Mouse (Mus musculus): ENCODE results near the gene Akap9.
A peak's percentile ranks its signal among the peaks of the same experiment; 100 is the strongest.
"Not testable (repeated sequence)": the region's sequence is repeated elsewhere in the genome, so short reads cannot be mapped to it uniquely, and the experiment has no call there.

Akap9 gene

DNA sequence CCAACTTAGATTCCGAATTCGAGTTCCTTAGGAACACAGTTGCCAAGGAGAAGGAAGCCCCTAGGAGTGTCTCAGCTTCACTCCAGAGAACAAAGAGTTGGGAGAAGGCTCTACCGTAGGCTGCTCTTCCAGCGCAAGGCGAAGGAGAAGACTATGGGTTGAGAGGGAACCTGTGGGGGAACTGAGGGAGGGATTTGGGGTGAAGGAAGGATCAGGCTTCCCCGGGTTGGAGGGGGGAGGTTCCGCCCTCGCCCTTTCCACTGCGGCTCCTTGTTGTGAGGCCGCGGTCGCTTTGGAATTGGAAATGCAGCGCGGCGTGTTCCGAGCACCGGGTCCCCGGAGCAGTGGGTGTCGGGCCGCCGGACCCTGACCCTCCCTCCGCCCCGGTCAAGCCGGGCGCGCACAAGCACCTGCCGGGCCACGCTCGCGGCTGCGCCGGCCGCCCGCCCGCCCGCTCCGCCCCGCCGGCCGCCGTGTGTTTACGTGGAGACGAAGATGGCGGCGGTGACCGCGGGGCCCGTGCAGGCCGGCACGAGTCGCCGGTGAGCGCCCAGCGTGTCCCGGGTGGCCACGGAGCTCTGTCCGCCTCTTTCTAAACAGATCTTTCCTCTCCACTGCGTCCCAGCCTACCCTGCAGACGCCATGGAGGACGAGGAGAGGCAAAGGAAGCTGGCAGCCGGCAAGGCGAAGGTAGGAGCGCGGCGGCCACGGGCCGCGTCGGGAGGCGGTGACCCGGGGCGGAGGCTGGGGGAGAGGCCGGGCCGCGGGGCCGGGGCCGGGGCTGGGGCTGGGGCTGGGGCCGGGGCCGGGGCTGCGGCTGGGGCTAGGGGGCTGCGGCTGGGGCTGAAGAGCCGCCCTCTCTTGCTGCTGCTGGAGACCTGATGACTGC is at the start of gene Akap9:
Akap9 (plus strand) TSS at position 254 of the 889 bp plus-strand sequence.
- peak; percentile 33 for DNase-seq

DNA sequence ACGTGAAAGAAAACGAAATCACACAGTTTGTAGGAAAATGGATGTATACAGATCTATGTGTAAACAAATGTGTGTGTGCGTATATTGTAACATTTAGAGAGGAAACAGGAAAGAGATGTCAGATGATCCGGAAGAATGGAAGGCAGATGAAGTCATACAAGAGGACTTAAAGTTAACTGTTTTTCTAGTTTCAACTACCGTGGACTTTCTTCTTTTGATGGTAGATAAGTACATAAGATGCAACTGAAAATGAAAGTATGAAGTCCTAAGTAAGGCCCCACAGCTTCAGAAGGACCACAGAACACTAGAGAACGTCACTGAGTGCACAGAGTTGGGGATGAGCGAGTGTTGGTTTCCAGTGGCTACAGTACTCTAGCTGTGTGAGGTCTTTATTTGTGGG is 41.0 kb upstream of the Akap9 start:
- not testable (repeated sequence) for DNase-seq

DNA sequence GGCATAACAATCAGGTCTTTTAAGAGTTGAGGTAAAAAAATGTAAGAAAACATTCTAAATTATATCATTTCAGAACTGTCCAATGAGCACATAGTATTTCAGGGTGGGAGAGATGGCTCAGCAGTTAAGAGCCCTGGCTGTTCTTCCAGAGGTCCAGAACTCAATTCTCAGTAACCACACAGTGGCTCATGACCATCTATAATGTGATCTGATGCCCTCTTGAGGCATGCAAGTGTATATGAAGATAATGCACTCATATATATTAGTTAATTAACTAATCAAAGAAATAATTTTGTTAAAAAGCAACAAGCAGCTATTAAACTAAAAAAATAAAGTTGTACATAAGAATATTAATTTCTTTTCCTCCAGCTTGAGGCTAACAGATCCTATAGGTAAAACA is 38.7 kb upstream of the Akap9 start:
- no peak for DNase-seq

DNA sequence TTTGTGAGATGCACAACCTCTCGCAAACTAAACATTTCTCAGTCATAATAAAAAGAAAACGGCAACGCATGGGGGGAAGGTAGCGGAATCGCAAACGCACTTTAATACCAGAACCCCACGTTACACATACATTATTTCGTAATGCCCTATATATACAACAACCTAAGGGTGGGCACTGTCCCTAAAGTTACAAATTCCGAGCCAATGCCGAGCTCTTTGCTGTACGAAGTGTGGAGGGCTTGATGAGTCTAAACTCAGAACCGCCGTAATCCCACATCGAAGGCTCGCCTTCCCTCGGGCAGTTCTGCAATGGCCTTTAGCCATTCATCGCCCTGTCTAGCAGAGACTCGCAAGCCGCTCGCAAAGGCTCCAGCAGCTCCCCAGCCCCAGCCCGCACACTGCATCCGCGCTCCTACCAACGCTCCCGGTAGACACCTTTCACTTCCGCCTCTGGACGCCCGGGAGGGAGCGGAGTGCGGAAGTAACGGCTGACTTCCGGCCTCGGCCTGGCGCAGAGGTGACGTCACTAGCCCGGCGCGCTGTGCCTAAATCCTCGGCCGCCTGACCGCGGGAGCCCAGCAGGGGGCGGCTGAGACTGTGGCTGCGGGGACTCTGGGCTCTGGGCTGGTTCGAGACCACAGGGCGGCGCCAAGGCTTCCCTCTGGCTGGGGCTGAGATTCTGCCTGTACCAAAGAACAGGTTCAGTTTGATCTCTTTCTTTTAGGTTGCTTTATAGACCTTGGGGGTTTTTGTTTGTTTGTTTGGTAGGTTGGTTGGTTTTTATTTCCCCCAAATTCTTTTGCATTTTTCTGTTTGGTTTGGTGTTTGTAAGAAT is 34.2 kb upstream of the Akap9 start, which contains the start of gene Mterf1a:
Mterf1a (minus strand) TSS at position 475 of the 835 bp plus-strand sequence.
- DNase-seq, result peak; percentile 28

DNA sequence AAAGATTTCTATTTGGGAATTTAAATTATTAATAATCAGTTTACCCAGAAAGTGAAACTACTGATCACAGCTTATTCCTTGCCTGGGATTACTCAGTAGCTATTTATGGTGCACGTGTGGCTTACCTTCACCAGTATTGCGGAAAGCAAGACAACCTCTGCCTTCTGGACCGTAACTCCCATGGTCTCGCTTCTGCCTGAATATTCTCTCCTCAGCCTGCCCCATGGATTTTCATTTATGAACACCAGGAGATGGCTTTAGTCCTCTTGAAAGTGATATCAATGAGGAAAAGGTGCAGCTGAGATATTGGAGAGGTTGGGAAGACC is 33.6 kb upstream of the Akap9 start:
- DNase-seq, result not testable (repeated sequence)

DNA sequence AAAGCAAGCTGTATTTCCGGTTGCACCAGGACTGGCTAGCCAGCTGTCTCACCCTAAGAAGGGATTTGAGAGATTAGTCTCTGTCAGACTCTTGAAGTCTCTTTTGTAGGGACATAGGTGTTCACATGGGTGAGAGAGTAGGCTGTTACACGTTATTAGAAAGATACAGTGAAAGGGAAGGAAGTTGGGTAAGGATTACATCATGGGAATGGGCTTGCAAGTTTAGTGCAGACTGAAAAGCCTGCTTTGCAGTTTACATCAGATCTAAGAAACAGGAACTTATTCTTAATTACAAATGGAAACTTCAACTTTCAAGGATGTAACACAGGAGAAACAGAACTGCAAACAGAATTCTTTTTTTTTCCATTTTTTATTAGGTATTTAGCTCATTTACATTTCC is 22.4 kb upstream of the Akap9 start:
- no peak for DNase-seq

DNA sequence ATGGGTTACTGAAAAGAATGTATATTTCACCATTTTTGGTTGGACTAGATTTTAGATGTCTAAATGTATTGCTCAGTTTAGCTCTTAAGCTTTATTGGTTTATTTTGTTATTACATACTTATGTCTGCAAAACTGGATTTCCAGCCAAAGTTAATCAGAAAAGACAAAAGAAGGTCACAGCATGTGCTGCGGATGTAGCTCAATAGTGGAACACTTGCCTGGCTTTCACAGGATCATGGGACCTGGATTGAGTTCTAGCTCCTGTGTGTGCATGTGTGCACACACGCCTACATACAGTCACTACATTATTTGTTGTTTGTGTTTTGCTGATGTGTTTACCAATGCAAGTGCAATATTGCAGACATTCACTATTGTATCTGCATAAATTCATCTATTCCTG is 5.5 kb upstream of the Akap9 start:
- DNase-seq, result no peak

DNA sequence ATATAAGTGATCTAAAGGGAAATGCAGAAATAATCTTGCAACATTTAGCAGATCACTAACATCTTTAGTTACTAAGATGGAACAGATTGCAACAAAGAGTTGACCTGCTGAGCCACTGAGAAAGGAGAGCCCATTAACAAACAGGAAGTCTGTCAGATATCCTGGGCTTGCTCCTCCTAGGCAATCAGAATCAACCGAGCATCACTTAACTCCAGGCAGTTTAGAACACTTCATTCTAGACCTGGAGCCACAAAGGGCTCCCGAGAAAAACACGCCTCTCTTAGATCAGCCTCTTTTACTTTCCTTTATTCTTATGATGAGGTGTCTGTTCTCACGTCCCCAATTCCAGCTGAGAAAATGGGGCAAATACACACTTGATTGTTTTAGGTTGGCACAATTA is 1.2 kb upstream of the Akap9 start:
- no peak for DNase-seq

DNA sequence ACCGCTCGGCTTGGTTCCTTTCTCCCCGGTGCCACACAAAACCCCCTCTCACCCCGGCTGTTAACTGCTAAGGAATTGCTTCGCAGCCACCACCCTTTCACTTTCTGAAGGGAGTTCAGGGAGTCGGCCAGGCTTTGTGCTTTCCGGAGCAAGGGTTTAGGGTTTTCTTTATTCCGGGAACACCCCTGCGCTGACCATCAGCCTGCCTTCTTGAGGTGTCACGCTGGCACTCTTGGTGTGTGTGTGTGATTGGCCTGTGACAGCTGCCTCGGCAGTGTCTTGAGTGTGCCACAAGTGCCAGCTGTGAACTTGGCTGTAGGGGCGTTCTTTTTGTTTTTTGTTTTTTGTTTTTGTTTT is 814 bp downstream of the Akap9 start:
- no peak for DNase-seq

DNA sequence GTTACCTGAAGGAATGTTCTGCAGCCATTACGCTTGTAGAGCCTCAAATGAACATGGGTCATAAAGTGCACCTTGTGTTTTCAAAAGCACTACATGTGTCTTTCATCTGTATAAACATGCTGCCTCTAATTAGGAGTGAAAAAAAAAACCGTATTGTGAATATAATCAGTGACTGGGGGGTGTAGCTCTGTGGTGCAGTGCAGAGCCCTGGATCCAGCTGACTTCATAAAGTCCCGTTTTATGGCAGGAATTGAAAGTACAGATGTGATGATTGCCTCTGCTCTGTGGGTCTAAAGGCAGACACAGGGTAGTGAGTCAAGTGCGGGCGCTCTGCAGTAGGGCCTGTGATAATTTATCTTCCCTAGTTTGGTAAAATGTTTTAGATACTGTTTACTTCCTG is 2.9 kb downstream of the Akap9 start:
- DNase-seq, result no peak

DNA sequence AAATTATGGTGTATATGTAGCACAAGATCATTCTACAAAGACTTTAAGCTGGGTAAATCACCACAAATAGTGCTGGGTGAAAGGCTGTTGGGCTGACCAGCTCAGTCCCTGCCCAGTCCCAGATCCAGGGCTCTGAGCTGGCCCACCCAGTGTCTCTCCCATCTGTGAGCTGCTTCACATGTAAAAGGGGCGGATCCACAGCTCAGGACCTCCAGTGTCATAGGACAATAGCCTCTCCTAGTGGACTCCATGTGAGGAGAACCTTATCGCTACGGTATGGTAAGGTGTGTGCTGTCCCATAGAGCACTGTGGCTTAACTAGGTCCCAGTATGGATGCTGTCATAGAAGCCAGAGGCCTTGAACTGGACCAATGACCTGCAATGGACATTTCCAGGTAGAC is 3.8 kb downstream of the Akap9 start:
- DNase-seq, result no peak

DNA sequence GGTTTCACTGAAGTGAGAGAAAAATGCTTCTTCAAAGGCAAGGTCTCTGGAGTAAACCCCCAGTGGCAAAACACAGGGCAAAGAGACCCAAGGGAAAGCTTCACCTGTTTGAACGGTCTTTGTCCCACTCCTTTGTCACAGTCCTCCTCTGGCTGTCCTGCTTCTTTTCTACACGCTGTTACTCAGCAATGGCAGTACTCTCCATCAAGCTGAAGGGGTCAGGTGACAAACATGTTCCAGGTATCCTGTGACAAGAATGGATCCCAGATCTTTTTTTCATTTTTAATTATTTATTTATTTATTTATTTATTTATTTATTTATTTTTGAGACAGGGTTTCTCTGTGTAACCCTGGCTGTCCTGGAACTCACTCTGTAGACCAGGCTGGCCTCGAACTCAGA is 5.7 kb downstream of the Akap9 start:
- DNase-seq, result no peak

DNA sequence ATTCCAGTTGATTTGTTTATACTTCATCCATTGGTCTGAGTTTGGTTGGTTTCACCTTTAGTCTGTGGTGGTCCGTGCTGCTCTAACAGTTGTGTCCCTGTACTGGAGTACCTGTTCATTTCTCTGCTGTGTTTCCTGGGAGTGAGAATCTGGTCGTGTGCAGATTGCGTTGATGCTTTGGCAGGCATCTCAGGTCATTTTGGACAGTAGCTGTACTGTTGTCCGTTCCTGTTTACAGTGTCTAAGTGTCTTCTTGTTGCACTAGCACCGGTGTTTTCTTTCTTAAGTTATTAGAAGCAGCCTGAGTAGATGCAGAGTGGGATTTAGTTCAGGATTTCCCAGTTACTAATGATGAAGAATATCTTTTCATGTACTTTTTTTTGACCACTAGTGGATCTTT is 7.4 kb downstream of the Akap9 start:
- DNase-seq, result no peak

DNA sequence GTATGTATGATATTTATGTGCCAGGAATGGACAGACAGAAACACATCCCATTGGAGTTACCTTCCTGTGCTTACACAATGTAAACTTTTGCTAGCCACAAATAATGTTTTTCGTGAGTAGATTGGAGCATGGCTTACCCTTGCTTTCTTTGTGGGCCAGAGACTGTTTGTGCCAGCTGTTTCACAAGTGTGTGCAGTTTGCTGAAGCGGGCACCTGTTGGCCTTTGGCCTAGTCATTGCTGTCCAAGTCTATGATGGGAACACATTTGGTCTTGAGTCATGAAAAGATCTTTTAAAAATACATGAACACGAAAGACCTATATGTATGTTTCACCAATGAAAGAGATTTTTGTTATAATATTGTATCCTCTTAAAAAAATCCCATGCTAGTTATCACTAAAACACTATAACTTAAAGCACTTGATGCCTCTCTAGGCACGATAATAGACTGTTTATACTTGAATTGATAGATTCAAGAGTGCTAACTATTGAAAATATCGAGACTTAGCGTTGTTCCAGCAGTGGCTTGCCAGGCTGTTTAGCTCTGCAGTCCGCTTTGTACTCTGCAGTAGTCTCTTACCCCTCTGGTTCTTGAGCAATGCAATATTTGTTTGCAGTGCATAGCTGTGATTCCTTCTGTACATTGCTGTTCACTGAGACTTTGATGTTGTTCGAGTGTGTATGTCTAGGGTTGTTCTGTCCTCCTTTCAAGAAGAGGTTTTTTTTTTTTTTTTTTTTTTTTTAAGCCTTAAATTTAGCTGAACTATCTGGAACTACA is 8.1 kb downstream of the Akap9 start:
- DNase-seq, result no peak

DNA sequence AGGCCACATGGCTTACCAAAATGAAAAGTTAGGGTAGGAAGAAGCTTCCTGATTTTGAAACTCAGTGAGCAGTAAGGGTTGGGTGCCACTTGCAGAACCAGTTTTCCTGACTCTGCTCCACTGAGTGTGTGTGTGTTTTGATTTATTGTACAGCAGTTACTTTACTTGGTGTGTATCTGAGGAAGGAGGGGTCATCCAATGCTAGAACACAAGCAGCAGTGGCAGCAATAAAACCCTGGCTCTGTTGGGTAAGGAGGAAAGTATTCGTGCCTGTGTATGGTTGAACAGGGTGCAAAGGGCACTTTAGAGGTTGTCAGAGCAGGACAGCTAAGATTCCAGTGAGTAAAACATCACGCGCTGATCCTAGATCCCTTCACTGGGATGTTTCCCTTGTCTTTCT is 11.1 kb downstream of the Akap9 start:
- DNase-seq, result no peak

DNA sequence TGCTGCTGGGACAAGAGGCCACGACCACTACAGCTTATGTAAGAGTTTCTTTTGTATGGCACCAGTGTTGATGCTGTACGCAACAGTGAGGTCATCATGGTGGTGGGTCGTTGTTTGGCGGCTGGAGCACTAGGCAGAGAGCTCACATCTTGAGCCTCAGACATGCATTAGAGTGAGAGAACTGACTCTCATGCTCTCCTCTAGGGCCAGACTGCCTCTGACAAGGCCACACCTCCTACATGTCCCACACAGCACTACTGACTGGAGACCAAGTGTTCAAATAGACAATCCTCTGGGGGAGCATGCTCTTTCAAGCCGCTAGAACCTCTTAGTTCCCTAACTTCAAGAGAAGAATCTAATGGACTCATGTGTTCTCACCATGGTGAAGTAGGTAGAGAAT is 11.5 kb downstream of the Akap9 start:
- no peak for DNase-seq

DNA sequence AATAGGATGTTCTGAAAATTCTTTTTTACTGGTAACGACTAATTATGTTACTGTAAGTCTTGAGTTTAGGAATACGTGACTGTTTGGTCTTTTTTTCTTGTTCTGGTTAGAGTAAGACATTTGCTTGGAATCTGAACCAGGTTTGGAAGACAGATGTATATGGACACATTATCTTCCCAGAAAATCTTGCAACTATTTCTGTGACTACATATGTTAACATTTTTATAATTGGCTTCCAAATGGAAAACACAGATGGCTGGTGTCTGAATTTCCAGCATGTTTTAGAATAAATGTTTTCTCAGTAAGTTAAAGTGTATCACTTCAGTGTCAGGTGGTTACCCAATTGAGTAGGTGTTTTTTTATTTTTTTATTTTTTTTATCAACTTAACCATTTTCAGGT is 13.4 kb downstream of the Akap9 start:
- DNase-seq, result peak; percentile 39

DNA sequence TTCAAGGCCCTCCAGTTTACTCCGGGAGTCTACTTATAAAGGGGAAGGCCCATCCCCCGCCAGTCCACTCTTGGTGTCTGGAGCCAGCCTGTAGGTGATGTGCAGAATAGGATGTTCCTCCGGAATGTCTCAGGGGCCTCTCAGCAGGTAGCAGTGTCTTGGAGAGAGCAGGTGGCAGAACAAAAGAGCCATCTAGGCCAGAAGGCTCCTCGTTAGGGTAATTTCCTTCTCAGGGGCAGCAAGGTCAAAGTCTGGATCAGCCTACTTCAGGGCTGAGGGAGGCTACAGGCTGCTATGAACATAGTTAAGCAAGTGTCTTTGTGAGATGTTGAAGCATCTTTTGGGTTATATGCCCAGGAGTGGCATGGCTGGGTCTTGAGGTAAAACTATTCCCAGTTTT is 15.3 kb downstream of the Akap9 start:
- not testable (repeated sequence) for DNase-seq

DNA sequence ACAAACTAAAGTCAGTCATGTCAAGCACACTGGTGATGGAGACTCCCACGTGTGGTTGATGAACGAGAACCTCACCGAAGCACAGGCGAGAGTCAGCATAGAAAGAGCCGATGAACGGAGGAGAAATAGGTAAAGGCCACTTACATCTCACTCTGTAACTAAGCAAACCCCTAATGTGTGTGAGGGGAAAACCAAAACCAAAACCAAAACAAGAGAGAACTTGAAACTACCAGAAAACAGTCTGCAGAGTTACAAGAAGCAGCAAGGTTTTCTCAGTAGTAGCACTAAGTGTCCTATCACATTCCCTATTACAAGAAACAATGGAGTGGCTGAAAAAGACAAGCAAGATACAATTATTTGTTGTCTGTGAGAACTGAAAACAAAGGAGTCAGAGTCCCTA is 24.6 kb downstream of the Akap9 start:
- no peak for DNase-seq

DNA sequence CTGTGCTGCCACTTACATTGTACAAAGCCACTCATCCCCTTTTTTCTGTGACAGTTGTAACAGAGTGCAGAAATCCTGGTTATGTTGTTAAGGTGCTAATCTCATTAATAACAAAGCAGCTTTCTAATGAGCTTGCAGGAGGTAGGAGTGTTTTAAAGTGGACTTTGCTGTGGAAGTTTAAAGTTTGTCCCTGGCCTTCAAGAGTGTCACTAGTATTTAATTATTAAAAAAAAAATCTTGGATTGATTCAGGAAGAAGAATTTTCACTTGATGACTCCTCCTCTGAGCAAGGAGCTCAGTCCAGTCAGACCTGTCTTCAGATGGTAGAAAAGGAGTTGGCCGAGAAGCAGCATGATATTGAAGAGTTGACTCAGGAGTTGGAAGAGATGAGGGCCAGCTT is 26.7 kb downstream of the Akap9 start:
- DNase-seq, result no peak

DNA sequence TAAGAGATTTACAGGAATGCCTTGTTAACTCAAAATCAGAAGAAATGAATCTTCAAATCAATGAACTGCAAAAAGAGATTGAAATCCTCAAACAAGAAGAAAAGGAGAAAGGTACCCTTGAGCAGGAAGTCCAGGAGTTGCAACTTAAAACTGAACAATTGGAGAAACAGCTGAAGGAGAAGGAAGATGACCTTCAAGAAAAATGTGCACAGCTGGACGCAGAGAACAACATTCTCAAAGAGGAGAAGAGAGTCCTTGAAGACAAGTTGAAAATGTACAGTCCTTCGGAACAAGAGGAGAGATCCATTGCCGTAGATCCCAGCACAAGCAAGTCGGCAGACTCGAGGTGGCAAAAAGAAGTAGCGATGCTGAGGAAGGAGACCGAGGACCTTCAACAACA is 33.4 kb downstream of the Akap9 start:
- no peak for DNase-seq

DNA sequence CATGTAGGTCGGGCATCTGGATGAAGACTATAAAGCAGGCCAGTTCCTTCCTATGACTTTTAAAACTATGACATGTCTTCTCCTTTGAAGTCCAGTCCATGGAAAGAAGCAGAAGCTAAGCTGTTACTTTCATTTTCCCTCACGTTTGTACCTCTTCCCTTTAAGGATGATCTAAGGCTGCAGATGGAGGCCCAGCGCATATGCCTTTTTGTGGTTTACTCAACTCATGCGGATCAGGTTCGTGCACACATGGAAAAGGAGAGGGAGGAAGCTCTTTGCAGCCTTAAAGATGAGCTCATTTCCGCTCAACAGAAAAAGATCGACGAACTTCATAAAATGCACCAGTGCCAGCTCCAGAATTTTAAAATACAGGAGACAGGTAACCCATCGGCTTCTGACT is 40.6 kb downstream of the Akap9 start:
- no peak for DNase-seq

DNA sequence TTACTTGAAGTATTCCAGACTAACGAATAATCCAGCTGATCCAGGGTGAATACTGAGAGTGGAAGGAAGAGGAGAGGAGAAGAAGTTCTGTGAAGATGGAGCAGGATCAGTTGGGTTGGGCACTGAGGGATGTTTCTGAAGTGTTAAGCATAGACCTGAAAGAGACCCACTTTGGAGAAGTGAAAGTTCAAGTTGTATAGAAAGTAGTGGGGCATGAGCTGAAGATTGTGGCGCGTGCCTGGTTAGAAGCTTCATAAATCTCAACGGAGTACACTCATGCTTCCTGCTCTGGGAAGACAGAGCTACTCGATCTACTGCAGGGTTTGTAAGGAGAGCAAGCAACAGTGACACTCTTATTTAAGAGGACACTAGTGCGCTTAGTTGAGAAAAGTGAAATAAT is 41.3 kb downstream of the Akap9 start:
- no peak for DNase-seq

DNA sequence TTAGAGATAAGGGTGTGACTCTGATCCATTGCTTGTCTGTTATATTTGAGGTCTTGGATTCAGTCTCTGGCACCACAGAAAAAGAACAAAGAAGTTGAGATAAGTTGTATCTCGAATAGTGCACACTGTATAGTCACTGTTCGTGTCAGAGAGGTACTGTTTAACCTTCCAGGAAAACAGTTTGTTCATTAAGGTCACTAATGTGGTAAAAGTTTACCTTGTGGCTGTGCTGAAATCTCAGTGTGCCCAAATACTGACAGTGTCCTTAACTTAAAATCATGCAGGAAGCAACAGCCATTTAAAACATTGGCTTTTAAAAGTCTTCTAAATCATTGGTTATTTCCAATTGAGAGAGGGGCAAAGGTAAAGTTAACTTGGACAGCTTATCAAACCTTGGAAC is 43.1 kb downstream of the Akap9 start:
- no peak for DNase-seq
